Comparison of ENCODE assay signal across 8 mouse cellular contexts in genomic region chr12:54789346-54790143, GRCm38 (mm10). TPM values are rescaled to one million over a fixed set of nuclear protein-coding genes. Genes with fewer than 3 reads are reported as not detected.
DNase-seq lines count a peak whose midpoint lies in the region; ATAC-seq and TF ChIP-seq lines count a peak whose summit lies in the region.

No protein-coding gene starts in this region.

- H3K9me3 ChIP-seq in kidney, embryonic 14.5 days (ENCODE audit: control insufficient read depth, low read length): no peaks in the 10 kb centered on the region

- peak; percentile 89 for ATAC-seq in kidney, embryonic 14.5 days (ENCODE audit: low FRiP score, low TSS enrichment)

- intact Hi-C loops in heart, adult 2 months (cut with DNase I): no loop called here
- intact Hi-C loops in left cerebral cortex, postnatal 36 days (cut with DNase I): no loop called here

- no peak for TF ChIP-seq POLR2A in heart, adult 2 months (IDR thresholded peaks at IDR 0.05; ENCODE audit: insufficient read depth, low read depth, low read length)

- 0 out of 2 replicates have a peak, but pooled peaks have one; percentile 28 for TF ChIP-seq EP300 in heart, adult 2 months (IDR thresholded peaks at IDR 0.05; ENCODE audit: insufficient read depth, low read depth, low read length)

- no peak for TF ChIP-seq CTCF in heart, adult 2 months (IDR thresholded peaks at IDR 0.05)

- no peak overlapping the region for H3K9ac ChIP-seq in heart, adult 2 months (ENCODE audit: low read depth, low read length)
- H3K9ac ChIP-seq in kidney, embryonic 14.5 days (ENCODE audit: low read depth, low read length): no peak overlapping the region

- peak; percentile 31 for DNase-seq in MEL-GATA-1-ER (ENCODE audit: extremely low read depth, low read depth)
- DNase-seq in embryo, embryonic 11.5 days (ENCODE audit: low read depth, low spot score): peak; percentile 39
- peak; percentile 52 to 61 for DNase-seq in heart, adult 2 months
- DNase-seq in lung, postnatal 10 days: peak; percentile 73
- DNase-seq in cerebellum, adult 18-20 months: no peak
- DNase-seq in left cerebral cortex, postnatal 36 days (ENCODE audit: low spot score in 2 of 2): no peak
- DNase-seq in layer of hippocampus, postnatal 10 days (ENCODE audit: low spot score in 2 of 2): no peak

- WGBS in heart, adult 2 months: 18% methylated on average over 11 of the region's 11 CpGs
- WGBS in kidney, embryonic 14.5 days: 25% methylated on average over 11 of the region's 11 CpGs

- no peaks in the 10 kb centered on the region for H3K27me3 ChIP-seq in heart, adult 2 months (ENCODE audit: control insufficient read depth, insufficient read depth, low read length)
- no peaks in the 10 kb centered on the region for H3K27me3 ChIP-seq in kidney, embryonic 14.5 days (ENCODE audit: control insufficient read depth, insufficient read depth, low read length)

- H3K4me1 ChIP-seq in heart, adult 2 months (ENCODE audit: control insufficient read depth, insufficient read depth, low read length): peaks cover 11% of the 10 kb centered on the region
- H3K4me1 ChIP-seq in kidney, embryonic 14.5 days (ENCODE audit: control insufficient read depth, insufficient read depth, low read length): peaks cover 26% of the 10 kb centered on the region

- peaks cover 7% of the 10 kb centered on the region for H3K36me3 ChIP-seq in heart, adult 2 months (ENCODE audit: control insufficient read depth, insufficient read depth, low read length)
- peaks cover 10% of the 10 kb centered on the region; the same call in 1 of the 2 replicates for H3K36me3 ChIP-seq in kidney, embryonic 14.5 days (ENCODE audit: control insufficient read depth, insufficient read depth, low read length)

- H3K4me2 ChIP-seq in kidney, embryonic 14.5 days (replicated peaks; ENCODE audit: low read depth, low read length): no peak overlapping the region

- H3K79me2 ChIP-seq in heart, adult 2 months (replicated peaks; ENCODE audit: control insufficient read depth, insufficient read depth, low read length): peaks cover 3% of the 10 kb centered on the region

- no peak overlapping the region for H3K4me3 ChIP-seq in heart, adult 2 months
- H3K4me3 ChIP-seq in kidney, embryonic 14.5 days (ENCODE audit: low read length): no peak overlapping the region

- no peak overlapping the region for H3K27ac ChIP-seq in heart, adult 2 months
- H3K27ac ChIP-seq in kidney, embryonic 14.5 days (ENCODE audit: low read depth, low read length): peak overlapping the region; percentile 31; the same call in 1 of the 2 replicates

RNA-seq across cellular contexts. Expression of gene Snx6, which starts 6.0 kb away (rescaled TPM):
- total RNA-seq in heart, adult 2 months (2021): 10 to 100 TPM; 26.4 to 27.8 TPM
- polyA plus RNA-seq in heart, adult 2 months (2012; rRNA removed): 12.3 and 15.8 TPM in 2 replicates
- 199 and 235 TPM in 2 replicates for polyA plus RNA-seq in kidney, embryonic 14.5 days (2014; fragmentation: Nextera tagmentation; extraction: Ambion mirVana)
- total RNA-seq in left cerebral cortex, postnatal 36 days (2021): 10 to 100 TPM; 44.3 to 45.5 TPM
- total RNA-seq in layer of hippocampus, postnatal 10 days (2021): 10 to 100 TPM; 55.2 to 58.1 TPM

Comparison
In these comparisons a context has a peak if more than half of its experiments do, and no peak if none do; other contexts are left out.
1. DNase-seq: peak in MEL-GATA-1-ER (single experiment), embryo, embryonic 11.5 days (single experiment), heart, adult 2 months (2 of 2) and lung, postnatal 10 days (single experiment); none in cerebellum, adult 18-20 months (0 of 2), left cerebral cortex, postnatal 36 days (0 of 2) and layer of hippocampus, postnatal 10 days (0 of 2).